Mouse (Mus musculus): ENCODE measurements around the gene Rora. TPM values are rescaled to one million over a fixed set of nuclear protein-coding genes. Genes with fewer than 3 reads are reported as not detected.
A peak's percentile ranks its signal among the peaks of the same experiment; 100 is the strongest.

Rora gene
- total and polyA plus RNA-seq, 2 experiments: 11.3 to 30.8 TPM

DNA sequence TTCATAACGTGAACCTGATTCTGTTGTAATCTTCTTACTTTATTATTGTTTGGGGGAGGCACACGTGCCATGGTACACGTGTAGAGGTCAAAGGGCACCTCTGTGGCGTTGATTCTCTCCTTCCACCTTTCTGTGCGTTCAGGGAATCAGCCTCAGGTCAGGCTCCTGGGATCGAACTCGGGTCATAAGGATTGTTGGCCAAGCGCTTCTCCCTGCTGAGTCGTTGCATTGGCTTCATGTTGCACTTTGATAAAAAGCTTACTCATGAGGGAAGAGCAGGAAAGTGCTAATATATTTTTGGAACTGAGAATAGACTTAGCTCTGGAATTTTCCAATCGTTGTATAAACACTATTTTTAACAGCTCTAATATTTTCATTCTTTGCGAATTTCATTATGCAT, 654.4 kb downstream of the Rora start:
- no peak overlapping the region for H3K4me3 ChIP-seq (ENCODE audit: insufficient read depth, low read depth, low read length)
- 0 out of 2 replicates have a peak overlapping the region, but pooled peaks have one; percentile 1 for H3K27ac ChIP-seq (replicated peaks; ENCODE audit: insufficient read depth, low read depth, low read length)
- H3K9ac ChIP-seq (ENCODE audit: low read depth, low read length): no peak overlapping the region
- WGBS: 23% methylated on average over 11 of the region's 11 CpGs
- peaks cover 51% of the 10 kb centered on the region for H3K79me2 ChIP-seq (ENCODE audit: control insufficient read depth, insufficient read depth, low read length)
- no peaks in the 10 kb centered on the region for H3K36me3 ChIP-seq (ENCODE audit: control insufficient read depth, insufficient read depth, low read length)
- TF ChIP-seq POLR2A (IDR thresholded peaks at IDR 0.05; ENCODE audit: extremely low read depth, insufficient read depth, low read length): no peak
- TF ChIP-seq CTCF (IDR thresholded peaks at IDR 0.05; ENCODE audit: low read depth, low read length): no peak
- H3K4me1 ChIP-seq (ENCODE audit: control insufficient read depth, insufficient read depth, low read length): peaks cover 56% of the 10 kb centered on the region
- H3K27me3 ChIP-seq (ENCODE audit: control insufficient read depth, insufficient read depth, low read length): no peaks in the 10 kb centered on the region
- DNase-seq (ENCODE audit: extremely low read depth, low read depth, low spot score): peak; percentile 58

DNA sequence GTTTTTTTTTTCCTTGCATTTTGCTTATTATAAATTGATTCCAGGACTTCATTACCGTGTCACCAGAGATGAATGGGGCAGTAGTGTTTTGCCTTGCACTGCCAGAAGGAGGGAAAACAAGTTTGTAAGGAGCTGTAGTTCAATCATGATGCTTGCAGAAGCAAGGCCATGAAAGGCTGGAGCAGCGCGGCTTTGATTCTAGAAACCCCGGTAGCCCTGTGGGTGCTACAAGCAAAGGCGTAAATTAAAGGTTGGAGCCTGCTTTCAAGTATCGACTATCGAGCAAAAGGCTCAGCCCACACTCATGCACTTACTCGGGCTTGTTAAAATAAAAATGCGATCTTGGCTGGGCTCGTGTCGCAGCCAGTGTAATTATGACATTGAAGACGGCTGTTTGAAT, 656.9 kb downstream of the Rora start:
- TF ChIP-seq POLR2A (IDR thresholded peaks at IDR 0.05; ENCODE audit: extremely low read depth, insufficient read depth, low read length) (no peak), CTCF (IDR thresholded peaks at IDR 0.05; ENCODE audit: low read depth, low read length) (no peak)
- no peak overlapping the region for H3K4me3 ChIP-seq (ENCODE audit: insufficient read depth, low read depth, low read length)
- H3K79me2 ChIP-seq (ENCODE audit: control insufficient read depth, insufficient read depth, low read length): peaks cover 55% of the 10 kb centered on the region
- no peak overlapping the region for H3K27ac ChIP-seq (replicated peaks; ENCODE audit: insufficient read depth, low read depth, low read length)
- peaks cover 57% of the 10 kb centered on the region for H3K4me1 ChIP-seq (ENCODE audit: control insufficient read depth, insufficient read depth, low read length)
- H3K9ac ChIP-seq (ENCODE audit: low read depth, low read length): no peak overlapping the region
- no peak for DNase-seq (ENCODE audit: extremely low read depth, low read depth, low spot score)
- WGBS: 69% methylated on average over 12 of the region's 12 CpGs
- no peaks in the 10 kb centered on the region for H3K36me3 ChIP-seq (ENCODE audit: control insufficient read depth, insufficient read depth, low read length)
- no peaks in the 10 kb centered on the region for H3K27me3 ChIP-seq (ENCODE audit: control insufficient read depth, insufficient read depth, low read length)

DNA sequence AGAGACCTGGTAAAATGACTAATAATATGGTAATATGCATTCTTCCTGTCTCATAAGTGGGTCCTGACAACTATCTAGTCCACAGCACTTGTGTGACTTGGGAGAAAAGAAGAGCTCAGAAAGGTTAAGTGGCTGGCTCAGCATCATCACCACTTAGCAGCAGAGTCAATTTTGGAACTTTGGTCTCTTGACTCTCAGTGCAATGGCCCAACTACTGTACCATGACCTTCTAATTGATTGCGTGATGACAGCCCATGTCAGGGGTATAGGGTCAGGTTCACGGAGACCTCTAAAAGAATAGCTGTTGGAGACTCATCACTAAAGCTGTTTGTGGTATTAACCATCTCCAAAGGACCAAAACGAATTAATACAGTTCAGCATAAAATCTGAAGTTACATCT, 659.7 kb downstream of the Rora start:
- H3K9ac ChIP-seq (ENCODE audit: low read depth, low read length): no peak overlapping the region
- WGBS: 29% methylated on average over 3 of the region's 3 CpGs
- no peaks in the 10 kb centered on the region for H3K27me3 ChIP-seq (ENCODE audit: control insufficient read depth, insufficient read depth, low read length)
- no peaks in the 10 kb centered on the region for H3K36me3 ChIP-seq (ENCODE audit: control insufficient read depth, insufficient read depth, low read length)
- TF ChIP-seq POLR2A (IDR thresholded peaks at IDR 0.05; ENCODE audit: extremely low read depth, insufficient read depth, low read length) (no peak), CTCF (IDR thresholded peaks at IDR 0.05; ENCODE audit: low read depth, low read length) (no peak)
- peak overlapping the region; percentile 74 for H3K27ac ChIP-seq (replicated peaks; ENCODE audit: insufficient read depth, low read depth, low read length)
- peak; percentile 95 for DNase-seq (ENCODE audit: extremely low read depth, low read depth, low spot score)
- H3K79me2 ChIP-seq (ENCODE audit: control insufficient read depth, insufficient read depth, low read length): peaks cover 63% of the 10 kb centered on the region
- peaks cover 56% of the 10 kb centered on the region for H3K4me1 ChIP-seq (ENCODE audit: control insufficient read depth, insufficient read depth, low read length)
- no peak overlapping the region for H3K4me3 ChIP-seq (ENCODE audit: insufficient read depth, low read depth, low read length)

DNA sequence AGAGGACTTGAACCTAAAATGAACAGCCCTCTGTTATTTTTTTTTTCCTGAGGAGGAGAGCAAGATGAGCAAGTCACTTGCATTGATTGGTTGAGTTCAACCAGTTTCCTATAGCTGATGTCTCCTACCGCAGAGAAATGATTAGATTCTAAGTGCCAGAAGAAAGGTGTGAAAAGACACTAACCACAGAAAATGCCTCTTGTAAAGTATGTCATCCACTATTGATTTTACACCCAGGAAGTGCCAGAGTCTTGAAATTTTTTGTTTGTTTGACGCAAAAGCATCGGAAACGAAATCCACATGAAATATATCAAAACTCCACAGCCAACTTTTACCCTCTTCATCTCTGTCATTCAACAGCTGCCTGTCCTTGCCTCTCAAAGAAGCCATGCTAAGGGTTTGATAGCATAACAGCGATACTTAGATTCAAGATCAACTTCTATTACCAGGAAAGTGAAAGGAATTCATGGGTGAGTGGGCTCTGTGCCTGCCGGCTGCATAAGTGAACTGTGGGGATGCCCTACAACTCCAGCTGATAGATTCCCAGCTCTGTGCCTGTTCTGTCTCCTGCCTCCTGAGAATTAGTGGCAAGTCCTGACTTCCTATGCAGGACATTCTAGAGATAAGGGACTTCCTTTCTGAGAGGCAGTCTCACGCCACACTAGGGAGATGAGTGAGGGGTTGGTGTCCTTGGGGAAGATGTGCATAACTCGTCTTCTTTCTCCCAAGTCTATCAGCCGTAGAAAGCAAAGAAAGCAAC, 661.0 kb downstream of the Rora start:
- peak; percentile 79 for DNase-seq (ENCODE audit: extremely low read depth, low read depth, low spot score)
- peak overlapping the region; percentile 31 for H3K27ac ChIP-seq (replicated peaks; ENCODE audit: insufficient read depth, low read depth, low read length)
- H3K36me3 ChIP-seq (ENCODE audit: control insufficient read depth, insufficient read depth, low read length): no peaks in the 10 kb centered on the region
- H3K9ac ChIP-seq (ENCODE audit: low read depth, low read length): no peak overlapping the region
- TF ChIP-seq POLR2A (IDR thresholded peaks at IDR 0.05; ENCODE audit: extremely low read depth, insufficient read depth, low read length): no peak
- no peak for TF ChIP-seq CTCF (IDR thresholded peaks at IDR 0.05; ENCODE audit: low read depth, low read length)
- no peaks in the 10 kb centered on the region for H3K27me3 ChIP-seq (ENCODE audit: control insufficient read depth, insufficient read depth, low read length)
- peak overlapping the region; percentile 12; the same call in 1 of the 2 replicates for H3K4me3 ChIP-seq (ENCODE audit: insufficient read depth, low read depth, low read length)
- peaks cover 57% of the 10 kb centered on the region for H3K79me2 ChIP-seq (ENCODE audit: control insufficient read depth, insufficient read depth, low read length)
- H3K4me1 ChIP-seq (ENCODE audit: control insufficient read depth, insufficient read depth, low read length): peaks cover 61% of the 10 kb centered on the region
- 32% methylated on average over 9 of the region's 9 CpGs for WGBS

DNA sequence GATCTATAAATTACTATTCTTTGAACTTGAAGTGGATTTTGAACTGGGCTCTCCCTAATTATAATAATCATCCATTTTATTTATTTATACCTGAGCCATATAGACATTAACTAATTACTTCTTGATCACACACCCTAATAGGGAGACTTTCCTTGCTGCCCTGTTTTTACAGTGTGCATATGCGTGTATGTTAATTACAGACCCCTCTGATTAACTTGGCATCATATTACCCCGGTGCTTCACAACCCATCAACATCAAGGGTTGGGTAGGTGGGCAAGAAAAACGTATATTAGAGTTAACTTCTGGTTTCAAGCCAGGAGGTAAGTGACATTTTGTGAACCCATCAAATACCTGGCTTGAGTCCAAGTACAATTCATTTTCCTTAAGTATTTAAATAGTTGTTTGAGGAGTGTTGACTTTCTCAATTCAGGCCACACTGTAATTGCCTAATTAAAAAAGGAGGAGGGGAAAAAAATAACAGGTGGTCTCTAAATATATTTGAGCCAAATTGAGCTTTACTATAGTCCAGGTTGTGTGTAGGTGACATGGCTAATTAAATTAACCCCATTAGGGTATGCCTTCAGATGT, 664.0 kb downstream of the Rora start:
- 70% methylated on average over 3 of the region's 3 CpGs for WGBS

GRCm38 (mm10) chr9:69319434-69319833, 665.8 kb downstream of the Rora start:
- no peak for TF ChIP-seq CTCF (IDR thresholded peaks at IDR 0.05; ENCODE audit: low read depth, low read length)
- no peak for TF ChIP-seq POLR2A (IDR thresholded peaks at IDR 0.05; ENCODE audit: extremely low read depth, insufficient read depth, low read length)
- Histone ChIP-seq H3K27me3 (ENCODE audit: control insufficient read depth, insufficient read depth, low read length) (no peaks in the 10 kb centered on the region), H3K4me3 (ENCODE audit: insufficient read depth, low read depth, low read length) (no peak overlapping the region), H3K36me3 (ENCODE audit: control insufficient read depth, insufficient read depth, low read length) (no peaks in the 10 kb centered on the region), H3K27ac (replicated peaks; ENCODE audit: insufficient read depth, low read depth, low read length) (peak overlapping the region; percentile 18; the same call in 1 of the 2 replicates), H3K4me1 (ENCODE audit: control insufficient read depth, insufficient read depth, low read length) (peaks cover 54% of the 10 kb centered on the region), H3K79me2 (ENCODE audit: control insufficient read depth, insufficient read depth, low read length) (peaks cover 50% of the 10 kb centered on the region), H3K9ac (ENCODE audit: low read depth, low read length) (no peak overlapping the region)
- WGBS: 68% methylated on average over 6 of the region's 6 CpGs
- DNase-seq (ENCODE audit: extremely low read depth, low read depth, low spot score): peak; percentile 53

More for the DNA sequence above, 664.0 kb downstream of the Rora start:
- H3K9ac ChIP-seq (ENCODE audit: low read depth, low read length): no peak overlapping the region
- no peaks in the 10 kb centered on the region for H3K27me3 ChIP-seq (ENCODE audit: control insufficient read depth, insufficient read depth, low read length)
- TF ChIP-seq CTCF (IDR thresholded peaks at IDR 0.05; ENCODE audit: low read depth, low read length): no peak
- TF ChIP-seq POLR2A (IDR thresholded peaks at IDR 0.05; ENCODE audit: extremely low read depth, insufficient read depth, low read length): no peak
- H3K4me1 ChIP-seq (ENCODE audit: control insufficient read depth, insufficient read depth, low read length): peaks cover 53% of the 10 kb centered on the region
- H3K36me3 ChIP-seq (ENCODE audit: control insufficient read depth, insufficient read depth, low read length): no peaks in the 10 kb centered on the region
- H3K79me2 ChIP-seq (ENCODE audit: control insufficient read depth, insufficient read depth, low read length): peaks cover 51% of the 10 kb centered on the region
- no peak for DNase-seq (ENCODE audit: extremely low read depth, low read depth, low spot score)
- no peak overlapping the region for H3K4me3 ChIP-seq (ENCODE audit: insufficient read depth, low read depth, low read length)
- H3K27ac ChIP-seq (replicated peaks; ENCODE audit: insufficient read depth, low read depth, low read length): no peak overlapping the region
